Mouse (Mus musculus): ENCODE measurements around the gene 1700049E17Rik1.
"Not testable (repeated sequence)": the region's sequence is repeated elsewhere in the genome, so short reads cannot be mapped to it uniquely, and the experiment has no call there.

1700049E17Rik1 gene

DNA sequence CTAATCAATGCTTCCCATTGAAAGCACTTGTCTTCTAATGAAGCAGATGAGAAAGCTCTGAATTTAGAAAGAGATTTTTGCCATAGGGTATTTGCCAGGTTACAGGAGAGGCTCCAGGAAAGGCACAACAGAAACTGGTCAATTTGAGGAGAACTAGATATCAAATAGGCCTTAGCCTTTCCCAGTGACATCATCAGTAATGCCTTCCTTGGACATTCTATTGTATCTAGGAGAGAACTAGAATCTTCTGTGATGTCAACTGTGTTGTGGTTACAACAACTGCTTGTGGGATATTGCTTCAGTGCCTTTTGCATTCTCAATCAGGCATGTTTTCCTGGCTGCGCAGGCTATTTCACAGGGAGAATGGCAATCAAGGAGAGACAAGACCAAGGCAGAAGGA is at the start of gene 1700049E17Rik1:
1700049E17Rik1 (plus strand) TSS at position 301 of the 400 bp plus-strand sequence.
- DNase-seq, result not testable (repeated sequence)

GRCm38 (mm10) chr14:41907190-41907589 is 17.6 kb upstream of the 1700049E17Rik1 start, which contains the start of gene Gm7980:
Gm7980 (minus strand) TSS chr14:41907290.
- DNase-seq, result not testable (repeated sequence)

DNA sequence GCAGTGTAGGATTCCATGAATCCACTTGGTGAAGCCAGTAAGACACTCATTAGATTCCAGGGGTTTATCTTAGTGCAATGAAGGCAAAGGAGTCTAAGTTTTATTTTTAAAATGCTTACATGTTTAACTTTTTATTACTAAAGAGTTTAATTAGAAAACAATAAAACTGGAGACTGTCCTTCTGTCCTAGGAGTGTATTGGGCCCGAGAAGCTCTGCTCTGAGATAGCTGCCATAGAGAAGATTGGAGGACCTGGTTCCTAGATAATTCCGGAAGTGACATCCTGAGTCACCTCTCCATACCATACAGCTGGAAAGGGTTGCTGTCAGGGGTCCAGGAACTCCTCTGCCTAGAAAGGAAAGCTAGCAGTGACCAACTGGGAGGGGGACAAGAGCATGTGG is 18.9 kb downstream of the 1700049E17Rik1 start, which contains the start of gene 1700024B05Rik:
1700024B05Rik (plus strand) TSS at position 301 of the 400 bp plus-strand sequence.
- DNase-seq, result not testable (repeated sequence)

GRCm38 (mm10) chr14:41964095-41964494 is 39.3 kb downstream of the 1700049E17Rik1 start:
- DNase-seq, result not testable (repeated sequence)

- not testable (repeated sequence) for DNase-seq
These were observed 43.1 kb downstream of the 1700049E17Rik1 start, which contains the start of gene Gm6401 for GRCm38 (mm10) chr14:41967827-41968226. Gm6401 (minus strand) TSS chr14:41967927.

- not testable (repeated sequence) for DNase-seq
These were observed 43.8 kb downstream of the 1700049E17Rik1 start for GRCm38 (mm10) chr14:41968596-41968995.
